Comparison of ENCODE assay signal across 15 mouse cellular contexts in genomic region chr13:112807936-112808667, GRCm38 (mm10). TPM values are rescaled to one million over a fixed set of nuclear protein-coding genes. Genes with fewer than 3 reads are reported as not detected.
A peak's percentile ranks its signal among the peaks of the same experiment; 100 is the strongest.
DNase-seq lines count a peak whose midpoint lies in the region; ATAC-seq lines count a peak whose summit lies in the region.
"Had no signal": no experiment of that assay in that cellular context is flagged by ENCODE, and none has a peak within 500 bp of the region (broad histone marks: within the 10 kb centered on the region; RNA-seq: fewer than 3 reads in every experiment).

No protein-coding gene starts in this region.

- DNase-seq in c-Kit-negative CD71-positive TER-119-positive erythroid progenitor cells, embryonic 14.5 days (ENCODE audit: low read depth, low spot score) = peak; percentile 64
- peak; percentile 71 for DNase-seq in liver, embryonic 13.5 days
- peak; percentile 33 to 50 for DNase-seq in spleen, postnatal 36 days (ENCODE audit: low spot score in 2 of 2)
- no peak for DNase-seq in kidney, adult 18-20 months
- no peak for DNase-seq in MN1 (ENCODE audit: low spot score)
- no peak for DNase-seq in kidney, postnatal 36 days
- DNase-seq: cerebellum, postnatal 10 days; lung, postnatal 10 days; right cerebral cortex, postnatal 25 days had no signal

- H3K36me3 ChIP-seq in liver, embryonic 13.5 days = peaks cover 19% of the 10 kb centered on the region

- peak overlapping the region; percentile 1 for H3K9ac ChIP-seq in liver, embryonic 13.5 days
- H3K9ac ChIP-seq: limb, embryonic 12.5 days had no signal

- H3K4me1 ChIP-seq in liver, embryonic 13.5 days (replicated peaks) = peaks cover 70% of the 10 kb centered on the region

- H3K4me3 ChIP-seq in liver, embryonic 13.5 days (replicated peaks) = no peak overlapping the region
- H3K4me3 ChIP-seq: embryonic facial prominence, embryonic 10.5 days; forebrain, embryonic 10.5 days; limb, embryonic 12.5 days had no signal

- peak overlapping the region; percentile 39 for H3K4me2 ChIP-seq in liver, embryonic 13.5 days
- H3K4me2 ChIP-seq: limb, embryonic 12.5 days had no signal

- 40% methylated on average over 10 of the region's 10 CpGs for WGBS in liver, embryonic 13.5 days (ENCODE audit: insufficient replicate concordance)

- H3K27ac ChIP-seq in liver, embryonic 13.5 days = peak overlapping the region; percentile 82
- H3K27ac ChIP-seq: embryonic facial prominence, embryonic 10.5 days; forebrain, embryonic 10.5 days; limb, embryonic 12.5 days had no signal

- no peaks in the 10 kb centered on the region for H3K9me3 ChIP-seq in liver, embryonic 13.5 days (replicated peaks)
- H3K9me3 ChIP-seq: forebrain, embryonic 10.5 days had no signal

- no peaks in the 10 kb centered on the region for H3K27me3 ChIP-seq in liver, embryonic 13.5 days
- H3K27me3 ChIP-seq: limb, embryonic 12.5 days; Patski had no signal

- peak; percentile 68; the same call in 1 of the 2 replicates for ATAC-seq in common myeloid progenitor, adult 5-6 weeks (replicated peaks; ENCODE audit: low read depth, poor library complexity, severe bottlenecking)
- ATAC-seq in liver, embryonic 13.5 days (ENCODE audit: low read depth) = peak; percentile 96
- ATAC-seq: midbrain, embryonic 16.5 days; Patski had no signal

RNA-seq across cellular contexts. Expression of gene Plpp1, which starts 7.5 kb away (rescaled TPM):
- total RNA-seq in common myeloid progenitor, adult 5-6 weeks (2017) = 0.82 and 3.6 TPM in 2 replicates
- 31.8 and 32.2 TPM in 2 replicates for polyA plus RNA-seq in liver, embryonic 13.5 days (2015; fragmentation: Nextera tagmentation; extraction: Ambion mirVana)

Comparison
In these comparisons a context has a peak if more than half of its experiments do, and no peak if none do; other contexts are left out.
1. DNase-seq: peak in c-Kit-negative CD71-positive TER-119-positive erythroid progenitor cells, embryonic 14.5 days (single experiment), liver, embryonic 13.5 days (single experiment) and spleen, postnatal 36 days (2 of 2); none in kidney, adult 18-20 months (single experiment), MN1 (single experiment) and kidney, postnatal 36 days (0 of 2).